Mouse (Mus musculus) spleen, postnatal 10 days (tissue): ENCODE measurements around the gene Asic2.

Experiments
- DNase-seq, 2 experiments: peaks; one replicate each; pipeline ENCODE4 v3.0.0; 2021 to 2022; ENCODE audit warnings: low spot score in 2 of 2

Gene Asic2

GRCm38 (mm10) chr11:80854908-80855307, 1113.3 kb downstream of the Asic2 start:
- DNase-seq = no peak

- no peak for DNase-seq
Observed at GRCm38 (mm10) chr11:80854430-80854829, 1113.8 kb downstream of the Asic2 start.

GRCm38 (mm10) chr11:80853014-80853413, 1115.2 kb downstream of the Asic2 start:
- DNase-seq = no peak

- DNase-seq = peak; percentile 5 to 21
Observed at GRCm38 (mm10) chr11:80851859-80852258, 1116.4 kb downstream of the Asic2 start.

GRCm38 (mm10) chr11:80848131-80848530, 1120.1 kb downstream of the Asic2 start:
- DNase-seq = no peak

GRCm38 (mm10) chr11:80846115-80846514, 1122.1 kb downstream of the Asic2 start:
- no peak for DNase-seq

DNA sequence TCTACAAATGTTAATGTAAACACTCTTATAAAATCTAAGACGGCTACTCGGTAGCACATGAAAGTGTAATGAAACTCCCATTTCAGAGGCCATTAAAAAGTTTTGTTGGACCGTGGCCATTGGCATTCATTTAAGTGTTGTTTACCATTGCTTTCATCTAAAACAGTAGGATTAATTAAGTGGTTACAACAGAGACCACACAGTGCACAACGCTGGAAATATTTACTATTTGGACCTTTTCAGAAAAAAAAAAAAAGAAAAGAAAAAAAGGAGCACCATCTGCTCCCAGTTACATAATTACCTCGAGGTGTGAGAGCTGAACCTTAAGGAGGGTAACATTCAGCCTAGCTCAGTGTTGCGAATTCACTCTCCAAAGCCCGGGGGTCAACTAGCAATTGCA, 1122.8 kb downstream of the Asic2 start:
- DNase-seq = no peak

GRCm38 (mm10) chr11:80843435-80843834, 1124.8 kb downstream of the Asic2 start:
- no peak for DNase-seq

- no peak for DNase-seq
Observed at GRCm38 (mm10) chr11:80838724-80839123, 1129.5 kb downstream of the Asic2 start.

- no peak for DNase-seq
Observed at GRCm38 (mm10) chr11:80835841-80836240, 1132.4 kb downstream of the Asic2 start.

- DNase-seq = no peak
Observed at GRCm38 (mm10) chr11:80835395-80835794, 1132.9 kb downstream of the Asic2 start.
